Mouse (Mus musculus) ZHBTc4 (cell line): Measurements from ENCODE around the gene Ppp1r12b.

Experiments
- DNase-seq: peaks from one replicate; pipeline ENCODE4 v3.0.0-alpha.2; 2011; ENCODE audit warnings: low read depth, low spot score

Ppp1r12b gene

DNA sequence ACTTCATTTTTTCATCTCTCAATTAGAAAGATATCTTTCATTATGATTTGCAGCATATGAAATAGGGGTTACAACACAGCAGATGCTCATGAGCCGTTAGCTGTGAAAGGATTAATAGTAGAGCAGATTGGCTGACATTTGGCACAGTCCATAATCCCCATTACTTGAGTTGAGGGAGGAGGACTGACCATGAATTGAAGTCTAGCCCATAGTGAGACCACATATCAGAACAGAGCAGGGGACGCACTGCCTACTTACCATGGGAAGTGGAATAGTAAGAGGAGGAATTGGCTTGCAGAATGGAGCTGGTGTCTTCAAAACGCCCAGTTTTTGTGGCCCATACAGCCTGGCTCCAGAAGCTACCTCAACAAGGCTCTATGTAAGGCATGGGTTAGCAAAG lies 159.2 kb downstream of the Ppp1r12b start:
- DNase-seq: no peak

DNA sequence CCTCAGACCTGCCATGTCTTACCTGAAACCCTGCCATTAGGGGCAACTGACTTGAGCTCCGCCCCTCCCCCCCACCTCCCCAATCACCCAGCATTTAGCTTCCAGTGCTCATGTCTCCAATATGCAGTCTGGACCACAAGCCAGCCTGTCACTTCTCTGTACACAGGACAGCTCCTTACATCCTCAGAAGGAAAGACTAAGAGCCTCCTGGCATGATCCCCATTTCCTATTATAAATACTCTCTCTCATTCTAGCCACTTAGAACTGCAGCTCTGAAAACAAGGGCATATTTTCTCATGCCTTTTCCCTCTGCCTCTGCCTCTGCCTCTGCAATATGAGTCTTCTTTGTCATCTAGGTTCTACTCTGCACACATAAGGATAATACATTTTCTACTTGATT lies 159.7 kb downstream of the Ppp1r12b start:
- no peak for DNase-seq

DNA sequence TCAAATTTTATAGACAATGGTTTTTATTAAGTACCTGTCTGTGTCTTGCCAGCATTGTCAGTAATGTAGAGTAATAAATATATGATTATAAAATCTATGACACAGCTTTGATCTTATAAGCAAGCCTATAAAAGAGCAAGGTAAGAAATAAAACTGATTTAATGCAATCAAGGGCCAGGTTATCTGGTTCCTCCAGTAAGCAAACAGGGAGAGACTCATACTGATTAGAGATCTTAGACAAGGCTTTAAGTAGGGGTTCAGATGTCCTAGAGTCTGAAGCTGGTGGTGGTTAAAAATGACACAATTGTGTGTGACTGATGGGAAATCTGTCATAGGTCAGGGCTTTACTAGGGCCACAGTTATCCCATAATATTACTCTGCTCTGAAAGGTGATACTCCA lies 164.3 kb downstream of the Ppp1r12b start:
- DNase-seq: no peak

DNA sequence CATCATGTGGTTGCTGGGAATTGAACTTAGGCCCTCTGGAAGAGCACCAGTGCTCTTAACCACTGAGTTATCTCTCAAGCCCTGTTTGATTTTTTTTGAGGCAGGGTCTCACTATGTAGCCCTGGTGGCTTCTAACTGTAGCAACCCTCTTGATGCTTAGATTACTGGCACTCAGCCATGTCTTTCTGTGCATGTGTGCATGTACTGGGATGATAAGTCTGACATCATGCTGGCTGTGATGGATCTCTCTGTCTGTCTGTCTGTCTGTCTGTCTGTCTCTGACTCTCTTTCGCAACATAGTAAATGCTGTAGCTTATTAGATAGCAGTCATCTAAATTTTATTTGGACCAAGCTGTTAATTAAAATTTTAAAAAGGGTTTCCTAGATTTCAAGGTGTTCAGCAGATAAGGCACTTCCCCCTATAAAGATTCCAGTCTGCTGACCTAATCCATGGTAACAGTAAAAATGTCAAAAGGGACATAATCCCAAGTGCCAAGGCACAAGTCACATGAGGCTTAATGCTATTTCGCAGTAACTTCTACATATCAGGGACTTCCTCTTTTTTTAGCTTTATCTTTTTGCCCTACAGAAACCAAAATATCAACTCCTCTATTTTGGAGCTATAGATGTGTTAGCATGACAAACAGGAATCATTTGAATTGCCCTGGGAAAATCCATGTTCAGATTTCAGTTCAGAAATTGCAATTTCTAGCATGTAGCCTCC lies 164.9 kb downstream of the Ppp1r12b start:
- DNase-seq: no peak

DNA sequence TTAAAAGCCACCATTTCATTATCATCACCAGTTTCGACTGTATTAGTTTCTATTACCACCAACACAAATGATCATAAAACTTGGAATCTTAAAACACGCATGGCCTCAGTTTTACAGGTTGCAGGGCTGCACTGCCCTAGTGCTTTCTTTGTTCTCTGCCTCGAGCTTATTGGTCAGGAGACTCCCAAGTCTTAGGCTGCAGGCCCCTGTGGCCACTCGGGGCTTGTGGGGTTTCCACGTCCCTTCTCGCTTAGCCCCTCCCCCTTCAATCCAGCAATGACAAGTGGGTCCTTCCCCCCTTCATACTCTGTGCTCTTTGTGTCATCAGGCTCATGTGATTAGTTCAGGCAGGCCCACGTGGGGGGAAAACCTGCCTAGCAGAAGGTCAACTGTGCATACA lies 167.6 kb downstream of the Ppp1r12b start:
- no peak for DNase-seq

DNA sequence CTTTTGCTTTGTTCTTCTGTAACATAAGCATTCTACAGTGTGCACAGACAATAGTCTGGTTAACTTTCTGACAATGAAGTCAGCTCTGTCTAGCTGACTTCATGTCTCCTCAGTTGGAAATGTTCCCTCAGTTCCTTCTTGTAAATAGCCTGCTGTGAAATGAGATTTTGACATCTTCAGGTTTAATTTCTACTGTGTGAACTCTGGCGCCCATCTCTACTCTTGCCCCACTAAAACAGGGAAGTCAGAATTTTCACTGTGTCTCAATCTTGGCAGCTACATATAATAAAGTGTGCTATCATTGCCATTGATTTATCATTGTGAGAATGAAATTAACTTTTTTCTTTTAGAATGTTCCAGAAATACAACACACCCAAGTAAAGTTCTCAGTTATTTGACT lies 170.8 kb downstream of the Ppp1r12b start:
- no peak for DNase-seq

DNA sequence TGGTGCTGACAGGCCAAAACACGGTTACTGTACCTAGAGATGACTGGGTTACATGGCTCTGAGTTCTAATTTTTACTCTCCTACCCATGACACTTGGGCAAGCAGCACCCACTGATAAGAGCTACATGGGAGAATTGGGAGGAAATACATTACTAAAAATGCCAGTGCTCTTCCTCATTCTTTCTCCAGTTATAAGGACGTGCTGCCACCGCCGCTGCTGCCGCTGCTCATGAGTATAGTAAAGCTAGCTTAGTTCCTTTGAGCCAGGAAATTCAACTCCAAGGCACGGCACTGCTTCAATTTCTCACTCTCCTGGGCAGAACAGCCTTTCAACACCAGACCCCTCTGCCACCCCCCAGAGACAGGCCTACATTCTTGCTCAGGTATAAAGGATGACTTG lies 171.3 kb downstream of the Ppp1r12b start:
- no peak for DNase-seq

DNA sequence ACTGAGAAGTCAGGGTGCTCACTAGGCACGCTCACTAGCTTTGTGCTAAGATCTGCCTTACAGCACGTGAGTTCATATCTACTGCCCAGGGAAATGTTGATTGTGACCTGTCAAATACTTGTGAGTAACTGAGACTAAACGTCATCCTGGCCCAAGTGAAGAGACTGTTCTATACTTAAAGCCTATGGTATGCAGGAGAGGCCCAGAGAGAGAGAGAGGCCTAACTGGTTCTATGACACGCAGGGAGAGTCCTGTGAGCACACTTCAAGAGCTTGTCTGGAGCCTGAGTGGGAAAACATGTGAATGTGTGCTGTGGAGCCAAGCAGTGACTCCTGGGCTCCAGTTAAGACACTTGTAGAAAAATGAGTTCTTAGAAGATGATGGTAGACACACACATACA lies 171.8 kb downstream of the Ppp1r12b start:
- DNase-seq: no peak

DNA sequence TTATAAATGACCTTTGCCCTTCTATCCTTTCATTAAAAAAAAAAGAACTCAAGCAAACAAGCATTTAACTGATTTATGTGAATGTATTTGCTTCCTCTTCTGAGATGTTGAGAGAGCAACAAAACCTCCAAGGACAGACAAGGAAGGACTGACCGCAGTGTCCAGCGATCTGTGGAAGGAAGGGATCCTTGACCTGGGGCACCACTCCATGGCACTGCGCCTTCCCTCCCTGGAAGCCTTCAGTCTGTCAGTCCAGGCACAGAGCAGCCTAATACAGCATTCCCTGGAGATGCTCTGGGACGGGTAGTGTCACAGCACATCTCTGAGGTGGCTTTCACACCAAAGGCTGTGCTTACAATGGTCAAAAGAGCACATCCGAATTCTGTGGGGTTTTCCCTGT lies 172.9 kb downstream of the Ppp1r12b start:
- no peak for DNase-seq

DNA sequence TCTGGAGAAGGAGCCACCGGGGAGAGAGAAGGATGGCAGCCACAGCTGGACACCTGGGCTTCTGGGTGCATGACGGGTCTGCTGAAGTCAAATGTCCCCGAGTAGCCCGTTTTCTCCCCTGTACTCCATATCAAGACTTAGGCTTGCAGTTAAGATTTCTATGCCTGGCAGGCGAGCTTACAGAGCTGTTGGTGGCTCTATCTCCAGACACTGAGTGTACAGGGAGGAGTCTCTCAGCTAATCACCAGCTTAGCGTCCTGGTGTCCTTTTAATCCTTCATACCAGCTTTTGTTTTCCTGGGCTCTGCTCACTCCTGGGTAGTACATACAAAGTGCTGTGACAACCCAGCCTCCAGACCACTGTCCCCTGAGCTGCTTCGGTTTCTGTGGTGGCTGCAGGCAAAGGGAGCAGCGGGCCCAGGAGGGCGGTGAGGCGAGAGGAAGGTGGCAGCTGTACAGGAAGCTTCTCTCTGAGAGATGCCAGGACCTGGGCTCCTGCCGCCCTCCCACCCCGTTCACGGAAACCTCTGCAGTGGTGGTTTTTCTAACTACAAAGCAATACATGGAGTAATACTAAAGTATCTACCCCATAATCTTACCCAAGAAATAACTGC lies 177.7 kb downstream of the Ppp1r12b start:
- no peak for DNase-seq

DNA sequence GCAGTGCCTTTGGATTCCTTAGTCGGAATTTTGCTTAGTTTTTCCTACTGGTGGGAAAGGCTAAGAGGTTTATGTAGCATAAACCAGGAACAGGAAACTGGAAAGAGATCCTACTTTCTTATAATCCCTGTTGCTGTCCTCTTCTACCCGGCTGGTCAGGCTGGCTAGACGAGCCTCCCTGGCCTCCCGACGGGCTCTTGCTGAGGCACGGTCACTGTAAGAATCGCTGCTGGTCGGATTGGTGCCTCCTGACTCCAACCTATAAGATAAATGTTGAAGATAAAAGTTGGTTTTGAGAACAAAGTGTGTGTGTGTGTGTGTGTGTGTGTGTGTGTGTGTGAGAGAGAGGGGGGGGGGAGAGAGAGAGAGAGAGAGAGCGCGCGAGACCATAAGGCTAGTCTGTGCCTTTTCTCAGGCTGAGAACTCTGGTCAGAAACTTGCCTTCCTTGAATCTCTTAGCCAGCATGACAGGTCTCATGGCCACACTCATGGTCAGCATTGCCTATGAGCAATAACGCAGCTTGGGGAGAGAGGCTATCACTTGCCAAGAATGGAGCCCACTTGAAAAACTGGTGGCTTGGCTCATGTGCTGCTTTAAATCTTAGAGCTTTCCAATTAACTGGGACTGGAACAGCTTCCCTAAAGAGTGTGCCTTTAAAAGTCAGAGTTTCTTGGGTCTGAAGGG lies 178.4 kb downstream of the Ppp1r12b start:
- DNase-seq: no peak

DNA sequence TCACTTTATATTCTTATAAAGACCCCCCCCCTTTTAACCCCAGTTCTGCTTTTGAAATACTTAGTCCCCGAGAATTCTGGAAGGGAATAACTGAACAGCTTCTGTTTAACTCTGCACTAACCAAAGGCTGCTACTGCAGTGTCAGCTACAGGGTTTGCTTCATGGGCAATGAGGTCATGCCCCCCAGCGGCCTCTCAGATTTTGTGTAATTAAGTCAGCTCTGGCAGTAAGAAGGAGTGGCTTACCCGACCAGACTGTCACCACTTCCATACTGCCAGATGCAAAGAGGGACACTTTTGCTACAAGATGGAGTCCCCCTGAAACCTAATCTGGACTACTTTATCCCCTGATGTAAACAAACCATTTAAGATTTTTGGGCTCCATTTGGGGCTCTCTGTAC lies 180.1 kb downstream of the Ppp1r12b start:
- no peak for DNase-seq

DNA sequence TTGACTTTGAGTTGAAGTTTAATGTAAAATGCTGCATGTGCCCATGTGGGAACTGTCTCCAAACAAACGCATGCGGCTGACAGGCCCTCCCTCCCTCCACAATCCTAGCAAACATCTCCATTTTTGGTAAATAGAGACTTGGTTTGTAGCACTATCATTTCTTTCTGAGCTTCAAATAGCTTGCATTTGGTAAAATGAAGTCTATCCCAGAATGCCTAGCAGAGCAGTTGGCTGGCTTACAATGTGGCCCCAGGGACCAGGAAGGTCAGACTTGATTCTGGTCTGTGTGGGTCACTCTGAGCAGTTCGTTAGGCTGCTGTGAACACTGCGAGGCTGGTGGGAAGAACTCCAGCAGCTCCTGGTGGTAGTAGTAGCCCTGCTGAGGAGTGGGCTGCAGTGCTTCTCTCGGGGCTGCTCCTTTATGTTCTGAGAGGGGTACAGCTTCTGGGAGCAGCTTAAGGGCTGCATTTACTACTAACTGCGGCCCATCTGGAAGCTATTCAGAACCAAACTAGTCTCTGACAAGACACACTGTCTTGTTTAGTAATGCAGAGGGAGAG lies 180.9 kb downstream of the Ppp1r12b start:
- peak; percentile 67 for DNase-seq

DNA sequence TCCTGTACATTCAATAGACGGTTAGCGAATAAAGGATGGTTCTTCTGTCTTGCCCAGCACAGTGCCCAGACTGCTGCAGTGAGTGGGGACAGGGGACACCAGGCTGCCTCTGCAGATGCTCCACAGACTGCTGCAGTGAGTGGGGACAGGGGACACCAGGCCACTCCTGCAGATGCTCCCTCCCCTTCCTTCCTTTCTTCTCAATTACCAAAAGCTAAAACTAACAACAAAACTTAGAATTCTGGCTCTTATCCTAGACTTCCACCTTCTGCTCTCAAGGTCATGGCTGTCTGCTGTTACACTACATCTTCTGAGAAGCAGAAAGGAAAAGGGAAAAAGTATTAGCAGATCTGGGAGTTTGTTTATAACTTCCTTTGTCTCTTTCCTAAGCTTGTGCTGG lies 181.5 kb downstream of the Ppp1r12b start:
- DNase-seq: no peak

DNA sequence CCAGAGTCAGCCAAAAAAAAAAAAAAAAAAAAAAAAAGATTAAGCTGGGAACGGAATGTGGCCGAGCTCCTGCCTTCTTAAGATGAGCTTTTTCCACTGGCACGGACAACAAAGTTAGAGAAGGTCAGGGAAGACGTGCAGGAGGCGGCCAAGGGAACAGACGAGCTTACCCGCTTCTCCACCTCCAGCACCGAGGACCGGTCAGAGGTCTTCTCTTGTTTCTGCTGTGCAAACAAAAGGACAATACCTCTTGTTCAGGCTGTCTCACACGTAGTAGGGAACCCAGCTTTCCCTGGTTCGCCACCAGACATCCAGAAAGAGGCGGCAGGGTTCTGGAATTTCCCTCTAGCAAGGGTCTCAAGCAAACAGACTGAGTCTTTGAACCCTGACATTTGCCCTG lies 182.5 kb downstream of the Ppp1r12b start:
- no peak for DNase-seq

DNA sequence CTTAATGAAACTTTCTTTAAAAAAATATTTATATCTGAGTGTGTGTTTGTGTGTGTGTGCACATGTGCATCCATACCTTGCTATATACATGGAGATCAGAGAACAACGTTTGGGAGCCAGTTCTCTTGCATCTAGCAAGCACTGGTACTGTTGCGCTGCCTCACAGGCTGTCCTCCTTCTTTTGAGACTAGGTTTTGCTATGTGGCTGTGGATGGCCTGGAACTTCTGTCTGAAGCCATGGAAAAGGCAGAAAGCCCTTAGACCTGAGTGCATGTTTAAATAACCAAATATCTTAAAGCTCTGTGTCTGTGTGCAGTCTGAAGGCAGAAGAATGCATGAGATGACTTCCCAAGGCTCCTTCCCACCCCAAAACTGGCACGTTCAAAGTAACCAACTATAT lies 182.9 kb downstream of the Ppp1r12b start:
- no peak for DNase-seq

DNA sequence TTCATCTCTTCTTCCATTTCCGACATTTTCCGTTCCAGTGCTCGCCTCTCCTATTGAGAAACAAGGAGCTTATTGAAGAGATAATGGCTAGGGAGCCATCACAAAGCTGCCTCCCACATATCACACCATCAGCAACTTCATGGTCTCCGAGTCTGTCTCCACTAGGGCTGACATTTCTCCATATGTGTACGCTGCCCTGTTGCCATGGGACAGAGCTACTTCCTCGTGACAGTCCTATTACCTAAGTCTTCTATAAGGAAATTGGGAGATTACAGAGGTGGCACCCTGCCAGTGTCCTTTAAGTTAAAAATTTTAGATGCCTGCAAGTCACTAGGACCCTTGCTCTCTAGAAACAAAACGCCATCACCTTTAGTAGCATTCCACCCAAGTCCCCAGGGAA lies 183.7 kb downstream of the Ppp1r12b start:
- DNase-seq: no peak

DNA sequence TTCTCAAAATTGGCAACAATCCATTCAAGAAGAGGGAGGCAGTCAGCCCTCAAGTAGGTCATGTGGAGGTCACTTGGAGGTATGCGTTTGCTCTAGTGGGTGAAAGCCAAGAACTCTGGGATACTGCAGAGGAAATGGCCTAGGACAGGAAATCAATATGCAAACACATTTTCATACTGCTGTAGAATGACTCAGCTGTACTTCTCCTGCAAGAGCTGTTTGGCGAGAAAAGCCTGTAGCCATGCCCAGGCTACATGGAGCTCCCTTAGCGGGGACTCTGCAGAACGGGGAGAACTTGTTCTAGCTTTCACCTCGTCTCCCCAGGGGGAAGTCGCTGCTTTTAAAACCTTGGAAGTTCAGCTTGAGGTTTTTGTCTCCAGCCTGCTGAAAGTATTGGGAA lies 184.4 kb downstream of the Ppp1r12b start:
- DNase-seq: peak; percentile 20

DNA sequence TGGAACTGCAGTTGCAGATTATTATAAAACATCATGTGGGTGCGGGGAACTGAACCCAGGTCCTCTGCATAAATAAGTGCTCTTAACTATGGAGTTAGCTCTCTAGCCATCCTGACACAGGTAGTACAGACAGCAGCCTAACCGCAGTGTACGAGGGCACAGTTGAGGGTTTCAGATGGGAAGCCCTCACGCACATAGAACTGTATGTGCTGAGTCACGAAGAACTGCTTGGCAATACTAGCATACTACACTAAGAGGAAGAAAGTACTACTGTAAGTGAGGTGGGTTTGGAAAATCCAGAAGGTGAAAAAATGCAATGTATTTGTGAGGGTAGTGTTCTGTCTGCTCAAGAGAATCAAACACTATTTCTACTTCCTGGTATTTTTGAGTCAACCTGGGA lies 185.4 kb downstream of the Ppp1r12b start:
- no peak for DNase-seq

DNA sequence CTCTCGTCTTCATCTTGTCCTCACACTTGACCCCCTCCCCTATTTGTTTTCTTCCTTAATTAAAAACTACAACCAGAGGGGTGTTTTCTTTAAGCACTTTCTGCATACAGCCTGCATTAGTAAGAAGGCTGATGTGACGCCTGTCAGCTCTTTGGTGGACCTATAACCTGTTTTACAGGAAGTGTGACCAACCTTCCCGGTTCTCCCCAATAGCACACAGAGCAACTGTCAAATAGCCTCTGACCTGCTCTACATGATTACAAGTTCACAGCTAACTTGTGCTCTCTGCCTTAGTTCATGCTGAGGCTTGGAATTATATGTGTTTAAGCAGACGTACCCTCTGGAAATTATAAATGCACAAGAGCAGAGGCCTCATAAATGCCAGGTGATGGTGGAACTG lies 189.3 kb downstream of the Ppp1r12b start:
- no peak for DNase-seq

DNA sequence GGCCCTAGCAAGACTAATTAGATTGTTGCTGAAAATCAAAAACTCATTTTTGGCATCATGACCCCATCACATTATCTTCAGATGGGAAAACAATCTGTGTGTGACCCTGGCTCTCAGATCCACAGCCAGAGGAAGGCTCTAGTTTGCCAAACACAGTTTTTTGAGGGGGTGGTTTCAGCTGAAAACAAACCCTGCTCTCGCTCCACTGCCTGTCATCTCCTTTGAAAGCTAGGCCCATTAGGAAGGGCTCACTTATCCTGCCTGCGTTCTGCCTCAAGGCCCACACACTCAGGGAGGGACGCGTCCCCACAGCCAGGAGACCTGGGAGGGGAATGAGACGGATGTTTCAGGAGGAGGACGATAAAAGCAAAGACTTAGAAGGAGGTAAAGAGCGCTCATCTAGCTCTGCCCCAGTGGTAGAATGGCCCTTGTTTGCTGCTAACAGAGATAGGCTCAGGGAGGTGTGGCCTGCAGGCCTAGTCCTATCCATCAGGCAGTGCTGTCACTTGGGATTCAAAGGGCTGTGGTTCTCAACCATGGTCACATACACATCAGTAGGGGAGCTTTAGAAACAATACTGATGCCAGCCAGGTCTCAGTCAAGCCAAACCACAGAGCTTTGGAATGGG lies 190.8 kb downstream of the Ppp1r12b start:
- no peak for DNase-seq

DNA sequence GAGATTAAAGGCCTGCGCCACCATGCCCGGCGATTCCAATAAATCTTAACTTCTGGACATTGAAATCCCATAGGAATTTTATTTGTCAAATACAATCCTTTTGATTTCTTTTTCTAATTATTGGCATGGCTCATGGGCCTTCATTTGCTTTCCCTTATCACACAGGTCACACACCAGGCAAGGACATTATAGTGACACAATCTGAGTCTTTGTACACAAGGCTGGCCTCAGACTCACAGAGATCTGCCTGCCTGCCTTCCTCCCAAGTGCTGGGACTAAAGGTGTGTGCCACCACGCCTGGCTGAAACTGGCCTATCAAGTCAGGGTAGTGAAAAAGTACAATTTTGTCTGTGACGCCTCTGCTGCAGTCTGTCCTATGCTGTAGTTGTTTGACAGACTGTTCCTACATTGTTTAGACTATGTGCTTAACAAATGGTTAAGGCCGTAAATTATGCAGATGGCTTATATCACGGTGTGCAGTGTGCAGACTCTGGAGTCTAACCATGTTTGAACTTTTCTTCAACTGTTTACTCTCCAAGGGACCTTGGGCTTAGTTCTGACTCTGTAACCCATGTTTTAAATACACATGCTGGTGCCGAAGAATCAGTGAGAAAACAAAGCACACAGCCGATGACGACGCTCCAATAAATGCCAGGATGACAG lies 191.8 kb downstream of the Ppp1r12b start:
- no peak for DNase-seq
